Comparison of ENCODE assay signal across 10 mouse cellular contexts in the genomic region with DNA sequence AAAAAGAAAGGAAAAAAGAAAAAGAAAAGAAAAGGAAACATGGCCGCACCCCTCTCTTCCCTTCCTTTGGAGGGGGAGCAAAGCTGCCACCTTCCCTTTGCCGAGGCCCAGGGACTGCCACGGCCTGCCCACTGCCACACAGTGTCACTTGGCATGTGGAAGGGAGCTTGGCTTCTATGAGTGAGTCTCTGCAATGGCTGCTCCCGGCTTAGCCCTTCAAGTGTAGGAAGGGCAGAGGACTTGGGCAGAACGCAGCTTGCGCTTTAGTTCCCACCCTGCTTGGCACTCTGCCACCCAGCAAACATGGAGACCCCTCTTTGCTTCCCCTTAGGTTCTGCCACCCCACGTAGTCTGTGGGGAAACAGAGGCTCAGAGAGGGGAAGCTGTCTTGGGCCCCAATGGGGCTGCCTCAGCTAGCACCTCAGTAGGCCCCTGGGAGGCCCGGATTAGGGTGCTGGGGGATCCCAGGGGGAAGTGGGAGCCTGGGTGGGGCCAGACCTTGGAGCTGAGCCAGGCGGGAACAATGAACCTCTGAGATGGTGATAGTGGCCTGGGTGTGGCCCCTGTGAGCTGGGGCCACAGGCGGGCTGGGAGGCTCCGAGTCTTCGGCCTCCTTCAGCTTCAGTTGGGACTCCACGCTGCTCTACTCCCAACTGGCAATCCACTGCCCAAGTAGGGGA. TPM values are rescaled to one million over a fixed set of nuclear protein-coding genes. Genes with fewer than 3 reads are reported as not detected.
A peak's percentile ranks its signal among the peaks of the same experiment; 100 is the strongest.
DNase-seq lines count a peak whose midpoint lies in the region; ATAC-seq and TF ChIP-seq lines count a peak whose summit lies in the region.
"Had no signal": no experiment of that assay in that cellular context is flagged by ENCODE, and none has a peak within 500 bp of the region (broad histone marks: within the 10 kb centered on the region; RNA-seq: fewer than 3 reads in every experiment).

No protein-coding gene starts in this region.

- no peak for TF ChIP-seq CTCF in stomach, postnatal 0 days (IDR thresholded peaks at IDR 0.05; ENCODE audit: low read depth)

- no peak overlapping the region for H3K4me2 ChIP-seq in hindbrain, embryonic 12.5 days (replicated peaks)
- no peak overlapping the region for H3K4me2 ChIP-seq in lung, embryonic 15.5 days
- H3K4me2 ChIP-seq in stomach, postnatal 0 days (replicated peaks; ENCODE audit: low read depth), result no peak overlapping the region
- H3K4me2 ChIP-seq: heart, embryonic 15.5 days had no signal

- no peaks in the 10 kb centered on the region for H3K27me3 ChIP-seq in hindbrain, embryonic 12.5 days
- H3K27me3 ChIP-seq in lung, embryonic 15.5 days, result no peaks in the 10 kb centered on the region
- H3K27me3 ChIP-seq in stomach, postnatal 0 days (ENCODE audit: control insufficient read depth, insufficient read depth, low read length), result no peaks in the 10 kb centered on the region

- H3K4me3 ChIP-seq in hindbrain, embryonic 12.5 days, result no peak overlapping the region
- no peak overlapping the region for H3K4me3 ChIP-seq in lung, embryonic 15.5 days
- H3K4me3 ChIP-seq in stomach, postnatal 0 days (ENCODE audit: low read depth, low read length), result no peak overlapping the region
- H3K4me3 ChIP-seq: heart, embryonic 15.5 days had no signal

- DNase-seq in retina, postnatal 1 day, result peak; percentile 24
- no peak for DNase-seq in retina, embryonic 14.5 days (ENCODE audit: low spot score)
- peak; percentile 92 for DNase-seq in stomach, postnatal 0 days (ENCODE audit: low spot score)
- DNase-seq in urinary bladder, postnatal 10 days (ENCODE audit: low spot score), result no peak
- no peak for DNase-seq in gastrocnemius, postnatal 4 days (ENCODE audit: low spot score in 2 of 2)
- no peak for DNase-seq in frontal cortex, postnatal 36 days (ENCODE audit: low spot score in 2 of 2)
- DNase-seq: cerebellum, adult 9-11 months had no signal

- H3K9me3 ChIP-seq in hindbrain, embryonic 12.5 days (replicated peaks), result no peaks in the 10 kb centered on the region
- no peaks in the 10 kb centered on the region for H3K9me3 ChIP-seq in lung, embryonic 15.5 days
- no peaks in the 10 kb centered on the region for H3K9me3 ChIP-seq in stomach, postnatal 0 days (ENCODE audit: control insufficient read depth, low read length)
- H3K9me3 ChIP-seq: heart, embryonic 15.5 days had no signal

- no peak for TF ChIP-seq EP300 in stomach, postnatal 0 days (optimal IDR thresholded peaks at IDR 0.05)

- no peaks in the 10 kb centered on the region for H3K36me3 ChIP-seq in hindbrain, embryonic 12.5 days
- no peaks in the 10 kb centered on the region for H3K36me3 ChIP-seq in lung, embryonic 15.5 days
- H3K36me3 ChIP-seq in stomach, postnatal 0 days (ENCODE audit: control insufficient read depth, insufficient read depth, low read length), result no peaks in the 10 kb centered on the region
- H3K36me3 ChIP-seq: heart, embryonic 15.5 days had no signal

- H3K27ac ChIP-seq in hindbrain, embryonic 12.5 days, result peak overlapping the region; percentile 42; the same call in 1 of the 2 replicates
- H3K27ac ChIP-seq in lung, embryonic 15.5 days, result peak overlapping the region; percentile 55
- H3K27ac ChIP-seq in stomach, postnatal 0 days (replicated peaks), result peak overlapping the region; percentile 81
- H3K27ac ChIP-seq: heart, embryonic 15.5 days had no signal

- H3K9ac ChIP-seq in hindbrain, embryonic 12.5 days, result no peak overlapping the region
- H3K9ac ChIP-seq in lung, embryonic 15.5 days, result no peak overlapping the region
- H3K9ac ChIP-seq in stomach, postnatal 0 days (ENCODE audit: low read length), result peak overlapping the region; percentile 24
- H3K9ac ChIP-seq: heart, embryonic 15.5 days had no signal

- H3K4me1 ChIP-seq in hindbrain, embryonic 12.5 days, result peaks cover 20% of the 10 kb centered on the region
- peaks cover 32% of the 10 kb centered on the region for H3K4me1 ChIP-seq in lung, embryonic 15.5 days
- peaks cover 7% of the 10 kb centered on the region for H3K4me1 ChIP-seq in stomach, postnatal 0 days (replicated peaks; ENCODE audit: control insufficient read depth, insufficient read depth)

- 68% methylated on average over 13 of the region's 13 CpGs for WGBS in hindbrain, embryonic 12.5 days
- 55% methylated on average over 13 of the region's 13 CpGs for WGBS in lung, embryonic 15.5 days
- 39% methylated on average over 13 of the region's 13 CpGs for WGBS in stomach, postnatal 0 days

- 0 out of 2 replicates have a peak, but pooled peaks have one; percentile 20 for ATAC-seq in hindbrain, embryonic 12.5 days (ENCODE audit: low FRiP score)
- no peak for ATAC-seq in lung, embryonic 15.5 days (ENCODE audit: borderline replicate concordance, extremely low read depth, low FRiP score, low TSS enrichment)
- peak; percentile 87 for ATAC-seq in stomach, postnatal 0 days (ENCODE audit: low FRiP score, low TSS enrichment)

RNA-seq across cellular contexts. Expression of a gene that starts 57.7 kb away (rescaled TPM):
- polyA plus RNA-seq in hindbrain, embryonic 12.5 days (2016; fragmentation: Nextera tagmentation; extraction: Ambion mirVana), result 39.0 and 43.9 TPM in 2 replicates
- polyA plus RNA-seq in lung, embryonic 15.5 days (2015; fragmentation: Nextera tagmentation; extraction: Ambion mirVana), result 41.7 and 43.8 TPM in 2 replicates
- 74.6 and 85.7 TPM in 2 replicates for polyA plus RNA-seq in stomach, postnatal 0 days (2015; fragmentation: Nextera tagmentation; extraction: Ambion mirVana)
- total RNA-seq in gastrocnemius, postnatal 4 days (2021), result 10 to 100 TPM; 27.4 to 28.0 TPM

RNA-seq across cellular contexts. Expression of a gene that starts 58.6 kb away (rescaled TPM):
- polyA plus RNA-seq in hindbrain, embryonic 12.5 days (2016; fragmentation: Nextera tagmentation; extraction: Ambion mirVana), result 4.1 and 4.5 TPM in 2 replicates
- polyA plus RNA-seq in lung, embryonic 15.5 days (2015; fragmentation: Nextera tagmentation; extraction: Ambion mirVana), result 61.4 and 68.1 TPM in 2 replicates
- polyA plus RNA-seq in stomach, postnatal 0 days (2015; fragmentation: Nextera tagmentation; extraction: Ambion mirVana), result 55.0 and 60.2 TPM in 2 replicates
- 10 to 100 TPM; 25.7 to 35.7 TPM for total RNA-seq in gastrocnemius, postnatal 4 days (2021)

Comparison
In these comparisons a context has a peak if more than half of its experiments do, and no peak if none do; other contexts are left out.
1. DNase-seq: peak in retina, postnatal 1 day (single experiment) and stomach, postnatal 0 days (single experiment); none in retina, embryonic 14.5 days (single experiment), urinary bladder, postnatal 10 days (single experiment), gastrocnemius, postnatal 4 days (0 of 2) and frontal cortex, postnatal 36 days (0 of 2).
2. RNA of a gene that starts 58.6 kb away (polyA plus RNA-seq): 61.4 to 68.1 TPM in lung, embryonic 15.5 days and 55.0 to 60.2 TPM in stomach, postnatal 0 days; 4.1 to 4.5 TPM in hindbrain, embryonic 12.5 days; every median in the first group is over 10 times any median in the second.
3. Peak in every context shown above with its lines, with median percentiles within 50 percentile points of each other: H3K27ac ChIP-seq.